Mouse (Mus musculus): ENCODE measurements around the gene Gm20671. TPM values are rescaled to one million over a fixed set of nuclear protein-coding genes. Genes with fewer than 3 reads are reported as not detected.

Gm20671 gene
- polyA plus RNA-seq, 1 experiment from 2014 or later, result not detected

Other genes starting within 250 kb of the Gm20671 start
- gene Yes1, start 215.9 kb downstream of the Gm20671 start, polyA plus RNA-seq (2015; fragmentation: Nextera tagmentation; extraction: Ambion mirVana), result 18.6 and 20.0 TPM in 2 replicates
- 107 and 109 TPM in 2 replicates for gene Pisd, start 41.5 kb downstream of the Gm20671 start, polyA plus RNA-seq (2015; fragmentation: Nextera tagmentation; extraction: Ambion mirVana)
- gene Prr14l, start 27.1 kb upstream of the Gm20671 start, polyA plus RNA-seq (2015; fragmentation: Nextera tagmentation; extraction: Ambion mirVana), result 8.7 and 14.7 TPM in 2 replicates
- gene Depdc5, start 36.6 kb upstream of the Gm20671 start, polyA plus RNA-seq (2015; fragmentation: Nextera tagmentation; extraction: Ambion mirVana), result 27.4 and 31.6 TPM in 2 replicates
- 878 and 976 TPM in 2 replicates for gene Ywhah, start 191.7 kb upstream of the Gm20671 start, polyA plus RNA-seq (2015; fragmentation: Nextera tagmentation; extraction: Ambion mirVana)